Mouse (Mus musculus): ENCODE data around the gene Acot8. TPM values are rescaled to one million over a fixed set of nuclear protein-coding genes. Genes with fewer than 3 reads are reported as not detected.
A peak's percentile ranks its signal among the peaks of the same experiment; 100 is the strongest.

The Acot8 gene
- total and polyA plus RNA-seq, 2 experiments from 2014 or later: 17.1 to 17.4 TPM

GRCm38 (mm10) chr2:164832748-164833301, 28.1 kb upstream of the Acot8 start, which contains the start of gene Ctsa:
Ctsa (plus strand) TSS chr2:164832873.
- no peaks in the 10 kb centered on the region for H3K27me3 ChIP-seq (ENCODE audit: insufficient read depth, low read length)
- WGBS: 1% methylated on average over 35 of the region's 35 CpGs
- DNase-seq (peak; percentile 85), ATAC-seq (peak; percentile 92)
- H3K9me3 ChIP-seq (ENCODE audit: low read length): no peaks in the 10 kb centered on the region
- H3K27ac ChIP-seq (ENCODE audit: low read depth, low read length): peak within 1 kb of the TSS; percentile 87
- H3K9ac ChIP-seq: peak within 1 kb of the TSS; percentile 70
- peak within 1 kb of the TSS; percentile 98 for H3K4me2 ChIP-seq (ENCODE audit: low read depth)
- H3K36me3 ChIP-seq (ENCODE audit: insufficient read depth): peaks cover 17% of the 10 kb centered on the region
- peak; percentile 79 for TF ChIP-seq CTCF (IDR thresholded peaks at IDR 0.05; ENCODE audit: low read depth)
- peaks cover 11% of the 10 kb centered on the region; the same call in 1 of the 2 replicates for H3K4me1 ChIP-seq (ENCODE audit: insufficient read depth)
- H3K4me3 ChIP-seq (ENCODE audit: low read depth, low read length): peak within 1 kb of the TSS; percentile 64

GRCm38 (mm10) chr2:164832032-164832747, 27.5 kb upstream of the Acot8 start:
- H3K4me1 ChIP-seq (ENCODE audit: insufficient read depth): peaks cover 11% of the 10 kb centered on the region; the same call in 1 of the 2 replicates
- 65% methylated on average over 16 of the region's 16 CpGs for WGBS
- peak overlapping the region; percentile 64 for H3K4me3 ChIP-seq (ENCODE audit: low read depth, low read length)
- H3K9ac ChIP-seq: peak overlapping the region; percentile 70
- no peaks in the 10 kb centered on the region for H3K9me3 ChIP-seq (ENCODE audit: low read length)
- TF ChIP-seq CTCF (IDR thresholded peaks at IDR 0.05; ENCODE audit: low read depth): no peak
- H3K4me2 ChIP-seq (ENCODE audit: low read depth): peak overlapping the region; percentile 98
- H3K27me3 ChIP-seq (ENCODE audit: insufficient read depth, low read length): no peaks in the 10 kb centered on the region
- H3K27ac ChIP-seq (ENCODE audit: low read depth, low read length): peak overlapping the region; percentile 87
- ATAC-seq (no peak; the same call in 1 of the 2 replicates), DNase-seq (no peak)
- peaks cover 20% of the 10 kb centered on the region for H3K36me3 ChIP-seq (ENCODE audit: insufficient read depth)

- no peak for DNase-seq
- 88% methylated on average over 10 of the region's 10 CpGs for WGBS
- no peak overlapping the region for H3K4me3 ChIP-seq (ENCODE audit: low read depth, low read length)
- H3K27ac ChIP-seq (ENCODE audit: low read depth, low read length): no peak overlapping the region
- no peak overlapping the region for H3K9ac ChIP-seq
- peaks cover 11% of the 10 kb centered on the region; the same call in 1 of the 2 replicates for H3K4me1 ChIP-seq (ENCODE audit: insufficient read depth)
- no peak overlapping the region for H3K4me2 ChIP-seq (ENCODE audit: low read depth)
- TF ChIP-seq CTCF (IDR thresholded peaks at IDR 0.05; ENCODE audit: low read depth): no peak
- ATAC-seq: no peak
- H3K36me3 ChIP-seq (ENCODE audit: insufficient read depth): peaks cover 21% of the 10 kb centered on the region
- no peaks in the 10 kb centered on the region for H3K9me3 ChIP-seq (ENCODE audit: low read length)
- no peaks in the 10 kb centered on the region for H3K27me3 ChIP-seq (ENCODE audit: insufficient read depth, low read length)
These were observed 26.3 kb upstream of the Acot8 start for GRCm38 (mm10) chr2:164831029-164831428.

- ATAC-seq (no peak), DNase-seq (no peak)
- Histone ChIP-seq H3K9ac (no peak overlapping the region), H3K4me1 (ENCODE audit: insufficient read depth) (peaks cover 6% of the 10 kb centered on the region), H3K27ac (ENCODE audit: low read depth, low read length) (no peak overlapping the region), H3K36me3 (ENCODE audit: insufficient read depth) (peaks cover 35% of the 10 kb centered on the region), H3K27me3 (ENCODE audit: insufficient read depth, low read length) (no peaks in the 10 kb centered on the region), H3K4me2 (ENCODE audit: low read depth) (no peak overlapping the region), H3K9me3 (ENCODE audit: low read length) (no peaks in the 10 kb centered on the region), H3K4me3 (ENCODE audit: low read depth, low read length) (no peak overlapping the region)
- WGBS: 100% methylated on average over 1 of the region's 1 CpGs
- no peak for TF ChIP-seq CTCF (IDR thresholded peaks at IDR 0.05; ENCODE audit: low read depth)
These were observed 24.4 kb upstream of the Acot8 start for GRCm38 (mm10) chr2:164829090-164829489.

DNA sequence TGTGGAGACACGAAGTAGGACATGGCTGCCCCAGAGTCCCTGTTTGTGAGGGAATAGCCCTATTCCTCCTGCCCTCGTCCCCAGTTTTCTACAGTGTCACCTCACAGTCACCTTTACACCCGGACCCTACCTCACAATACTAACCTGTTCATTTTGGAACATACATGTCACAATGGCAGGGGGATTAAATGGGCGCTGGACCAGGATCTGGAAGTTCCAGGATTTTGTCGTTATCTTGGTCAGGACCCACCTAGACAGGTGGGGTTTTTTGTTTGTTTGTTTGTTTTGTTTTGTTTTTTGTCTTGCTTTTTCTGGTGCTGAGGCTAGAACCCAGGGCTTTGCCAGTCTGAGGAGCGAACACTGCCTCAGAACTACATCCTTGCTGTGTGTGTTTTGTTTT, 23.8 kb upstream of the Acot8 start, which contains the start of gene Spata25:
Gene Spata25 (minus strand): TSS at position 101 of the 400 bp plus-strand sequence.
- TF ChIP-seq CTCF (IDR thresholded peaks at IDR 0.05; ENCODE audit: low read depth): no peak
- DNase-seq: no peak

DNA sequence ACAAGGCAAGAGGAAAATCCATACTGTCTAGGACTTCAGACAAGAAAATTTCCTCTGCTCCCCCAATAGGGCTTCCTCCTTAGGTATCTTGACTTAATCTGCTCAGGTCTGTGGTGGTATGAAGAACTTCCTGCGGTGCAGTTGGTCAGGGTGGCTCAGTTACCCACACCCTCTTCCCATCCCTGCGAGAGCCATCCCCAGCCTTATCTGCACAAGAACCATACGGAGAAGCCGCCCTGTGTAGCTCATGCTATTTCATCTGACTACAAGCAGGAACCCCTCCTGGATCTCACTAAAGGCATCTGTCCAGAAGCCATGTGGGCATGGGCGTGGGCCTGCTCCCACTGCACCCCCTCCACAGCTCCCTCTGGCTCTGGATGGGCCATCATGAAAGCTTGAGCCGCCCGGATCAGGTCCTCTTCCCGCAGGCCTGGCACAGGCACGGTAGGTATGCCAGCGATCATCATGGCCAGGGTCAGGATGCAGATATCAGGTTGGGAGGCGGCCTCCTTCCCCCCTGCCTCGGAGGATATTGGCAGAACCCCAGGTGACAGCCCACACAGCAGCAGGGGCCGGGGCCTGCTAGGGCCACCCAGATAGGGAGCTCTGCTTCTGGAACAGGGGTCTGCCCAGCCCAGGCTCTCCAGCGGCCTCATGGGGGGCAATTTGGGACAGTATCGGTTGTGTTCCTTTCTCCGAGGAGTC, 22.6 kb upstream of the Acot8 start:
- no peak overlapping the region for H3K4me2 ChIP-seq (ENCODE audit: low read depth)
- ATAC-seq (no peak), DNase-seq (no peak)
- no peak overlapping the region for H3K9ac ChIP-seq
- H3K4me3 ChIP-seq (ENCODE audit: low read depth, low read length): no peak overlapping the region
- WGBS: 85% methylated on average over 16 of the region's 16 CpGs
- H3K9me3 ChIP-seq (ENCODE audit: low read length): no peaks in the 10 kb centered on the region
- H3K4me1 ChIP-seq (ENCODE audit: insufficient read depth): peaks cover 8% of the 10 kb centered on the region
- H3K36me3 ChIP-seq (ENCODE audit: insufficient read depth): peaks cover 35% of the 10 kb centered on the region
- no peak for TF ChIP-seq CTCF (IDR thresholded peaks at IDR 0.05; ENCODE audit: low read depth)
- H3K27me3 ChIP-seq (ENCODE audit: insufficient read depth, low read length): no peaks in the 10 kb centered on the region
- no peak overlapping the region for H3K27ac ChIP-seq (ENCODE audit: low read depth, low read length)

More for the DNA sequence above, 23.8 kb upstream of the Acot8 start, which contains the start of gene Spata25:
- WGBS: 90% methylated on average over 6 of the region's 6 CpGs
- Histone ChIP-seq H3K9me3 (ENCODE audit: low read length) (no peaks in the 10 kb centered on the region), H3K4me3 (ENCODE audit: low read depth, low read length) (no peak within 1 kb of the TSS), H3K27me3 (ENCODE audit: insufficient read depth, low read length) (no peaks in the 10 kb centered on the region), H3K4me2 (ENCODE audit: low read depth) (no peak within 1 kb of the TSS), H3K9ac (no peak within 1 kb of the TSS), H3K4me1 (ENCODE audit: insufficient read depth) (peaks cover 12% of the 10 kb centered on the region), H3K27ac (ENCODE audit: low read depth, low read length) (no peak within 1 kb of the TSS), H3K36me3 (ENCODE audit: insufficient read depth) (peaks cover 35% of the 10 kb centered on the region)
- no peak for ATAC-seq

Measured in forebrain, postnatal 0 days (tissue).